Mouse (Mus musculus) heart, embryonic 13.5 days (tissue): ENCODE results near the gene Tmem161b. TPM values are rescaled to one million over a fixed set of nuclear protein-coding genes. Genes with fewer than 3 reads are reported as not detected.
"Not testable (repeated sequence)": the region's sequence is repeated elsewhere in the genome, so short reads cannot be mapped to it uniquely, and the experiment has no call there.

Experiments used
- ATAC-seq: fragments of 200-750 bp; cut with Nextera tagmentation; 2 replicates; pipeline ENCODE4 v1.8.0; 2017; ENCODE audit warnings: moderate TSS enrichment; ENCODE audit not compliant: insufficient number of reproducible peaks, low FRiP score, low TSS enrichment; ENCODE audit errors: extremely low read depth
- H3K27ac ChIP-seq: fragments of 300-500 bp; sonication (generic); replicated peaks from 2 replicates; pipeline ENCODE4 v1.5.1; 2015; ENCODE audit warnings: moderate library complexity, mild to moderate bottlenecking, inconsistent platforms
- H3K27me3 ChIP-seq: fragments of 300-500 bp; sonication (generic); replicated peaks from 2 replicates; pipeline ENCODE4 v1.6.1; 2015; ENCODE audit warnings: mild to moderate bottlenecking, inconsistent platforms
- H3K36me3 ChIP-seq: fragments of 300-500 bp; sonication (generic); 2 replicates; pipeline ENCODE4 v1.6.1; 2015; ENCODE audit warnings: mild to moderate bottlenecking, inconsistent platforms
- H3K4me1 ChIP-seq: fragments of 300-500 bp; sonication (generic); 2 replicates; pipeline ENCODE4 v1.6.1; 2015; ENCODE audit warnings: inconsistent platforms
- H3K4me2 ChIP-seq: fragments of 300-500 bp; sonication (generic); 2 replicates; pipeline ENCODE4 v1.6.1; 2015; ENCODE audit warnings: inconsistent platforms, mild to moderate bottlenecking, moderate library complexity
- H3K4me3 ChIP-seq: fragments of 300-500 bp; sonication (generic); 2 replicates; pipeline ENCODE4 v1.5.1; 2015; ENCODE audit warnings: moderate library complexity, mild to moderate bottlenecking, inconsistent platforms
- H3K9ac ChIP-seq: fragments of 300-500 bp; sonication (generic); 2 replicates; pipeline ENCODE4 v1.6.1; 2015; ENCODE audit warnings: inconsistent platforms, mild to moderate bottlenecking, moderate library complexity
- H3K9me3 ChIP-seq: fragments of 300-500 bp; sonication (generic); 2 replicates; pipeline ENCODE4 v1.6.1; 2016; ENCODE audit warnings: inconsistent platforms
- whole genome bisulfite sequencing: fragments of 180-500 bp; shearing (Covaris S2); methylation state at CpG from one replicate; pipeline ENCODE4 v1.1.7; 2015; ENCODE audit warnings: mixed read lengths; 5-methylcytosine and 5-hydroxymethylcytosine counted together
- polyA plus RNA-seq: library from polyadenylated mRNA; unstranded; fragments of >200 nt; fragmentation: Nextera tagmentation; extraction: Ambion mirVana; gene quantifications from 2 replicates; pipeline ENCODE4 v1.2.1, GENCODE M21; 2015

Gene Tmem161b
- polyA plus RNA-seq = 8.6 and 9.3 TPM in 2 replicates

DNA sequence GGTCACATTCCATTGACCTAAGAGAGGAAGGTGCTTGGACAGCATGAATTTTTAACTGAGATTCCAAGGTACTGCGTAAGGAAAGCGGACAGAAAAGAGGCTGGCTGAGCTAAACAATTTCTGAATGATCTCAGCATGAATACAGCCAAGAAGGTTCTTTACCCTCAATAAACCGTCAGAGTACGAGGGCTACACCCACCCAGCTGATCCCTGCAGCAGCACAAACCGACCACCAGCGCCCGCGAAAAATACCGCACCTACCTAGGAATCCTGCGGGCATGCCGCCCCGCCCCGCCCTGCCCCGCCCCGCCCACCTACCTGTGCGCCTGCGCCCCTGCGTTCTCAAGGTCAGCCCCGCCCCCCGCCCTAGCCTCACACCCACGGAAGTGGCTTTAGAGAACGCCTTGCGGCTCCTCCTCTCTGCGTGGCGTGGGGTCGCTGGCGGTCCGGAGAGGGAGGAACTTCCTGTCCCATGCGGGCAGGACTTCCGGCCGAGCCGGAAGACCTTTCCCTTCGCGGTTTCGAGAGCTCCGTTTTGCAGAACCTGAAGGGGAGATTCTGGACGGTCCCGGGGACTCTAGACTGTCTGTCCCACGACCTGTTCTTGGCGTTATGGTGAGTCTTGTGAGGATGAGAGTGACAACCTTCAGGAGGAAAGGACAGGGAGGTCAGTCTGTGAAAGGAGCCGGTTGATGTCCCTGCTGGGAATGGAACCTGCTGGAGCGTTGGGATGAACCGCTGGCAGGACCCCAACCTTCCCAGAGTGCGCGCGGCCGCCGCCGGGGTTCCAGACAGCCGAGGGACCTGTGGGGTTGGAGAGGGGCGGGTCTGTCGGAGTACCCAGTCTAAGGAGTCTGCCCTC is at the start of gene Tmem161b:
Gene Tmem161b, plus strand, starts transcription at position 477 of the 862 bp plus-strand sequence.
- ATAC-seq = peak; percentile 98
- Histone ChIP-seq H3K4me3 (peak within 1 kb of the TSS; percentile 87), H3K36me3 (no peaks in the 10 kb centered on the region), H3K27ac (peak within 1 kb of the TSS; percentile 86), H3K27me3 (no peaks in the 10 kb centered on the region), H3K4me2 (peak within 1 kb of the TSS; percentile 93), H3K4me1 (peaks cover 18% of the 10 kb centered on the region), H3K9me3 (no peaks in the 10 kb centered on the region), H3K9ac (peak within 1 kb of the TSS; percentile 90)
- WGBS = 1% methylated on average over 50 of the region's 52 CpGs

DNA sequence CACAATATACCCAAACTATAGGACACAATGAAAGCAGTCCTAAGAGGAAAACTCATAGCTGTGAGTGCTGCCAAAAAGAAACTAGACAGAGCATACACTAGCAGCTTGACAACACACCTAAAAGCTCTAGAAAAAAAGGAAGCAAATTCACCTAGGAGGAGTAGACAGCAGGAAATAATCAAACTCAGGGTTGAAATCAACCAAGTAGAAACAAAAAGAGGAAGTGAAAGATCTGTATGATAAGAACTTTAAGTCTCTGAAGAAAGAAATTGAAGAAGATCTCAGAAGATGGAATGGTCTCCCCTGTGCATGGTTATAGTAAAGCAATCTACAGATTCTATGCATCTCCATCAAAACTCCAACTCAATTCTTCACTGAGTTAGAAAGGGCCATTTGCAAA is 36.3 kb upstream of the Tmem161b start:
- not testable (repeated sequence) for H3K4me3 ChIP-seq, H3K27ac ChIP-seq, ATAC-seq, H3K9ac ChIP-seq, H3K27me3 ChIP-seq, H3K9me3 ChIP-seq, H3K4me1 ChIP-seq, H3K36me3 ChIP-seq, H3K4me2 ChIP-seq

- H3K27me3 ChIP-seq = no peaks in the 10 kb centered on the region
- H3K36me3 ChIP-seq = no peaks in the 10 kb centered on the region
- H3K27ac ChIP-seq = no peak overlapping the region
- no peak for ATAC-seq
- no peak overlapping the region for H3K4me2 ChIP-seq
- no peak overlapping the region for H3K4me3 ChIP-seq
- H3K4me1 ChIP-seq = no peaks in the 10 kb centered on the region
- H3K9ac ChIP-seq = no peak overlapping the region
- H3K9me3 ChIP-seq = no peaks in the 10 kb centered on the region
- WGBS = 50% methylated on average over 3 of the region's 3 CpGs
Measured at GRCm38 (mm10) chr13:84192723-84193122, 29.4 kb upstream of the Tmem161b start.

- no peak for ATAC-seq
- WGBS = 3% methylated on average over 10 of the region's 10 CpGs
- H3K27ac ChIP-seq = peak overlapping the region; percentile 86
Measured at GRCm38 (mm10) chr13:84222682-84222992, 541 bp downstream of the Tmem161b start.

GRCm38 (mm10) chr13:84223018-84223417 is 922 bp downstream of the Tmem161b start:
- 0 out of 2 replicates have a peak, but pooled peaks cover 4% of the 10 kb centered on the region for H3K36me3 ChIP-seq
- no peak overlapping the region; the same call in 1 of the 2 replicates for H3K27ac ChIP-seq
- H3K9ac ChIP-seq = peak overlapping the region; percentile 90
- peak overlapping the region; percentile 93 for H3K4me2 ChIP-seq
- H3K9me3 ChIP-seq = no peaks in the 10 kb centered on the region
- ATAC-seq = no peak
- H3K4me3 ChIP-seq = peak overlapping the region; percentile 87
- H3K27me3 ChIP-seq = no peaks in the 10 kb centered on the region
- H3K4me1 ChIP-seq = peaks cover 18% of the 10 kb centered on the region
- whole genome bisulfite sequencing = 28% methylated on average over 5 of the region's 5 CpGs

More at GRCm38 (mm10) chr13:84222682-84222992, 541 bp downstream of the Tmem161b start:
- Histone ChIP-seq H3K4me1 (peaks cover 18% of the 10 kb centered on the region), H3K36me3 (0 out of 2 replicates have a peak, but pooled peaks cover under 1% of the 10 kb centered on the region), H3K9me3 (no peaks in the 10 kb centered on the region), H3K4me2 (peak overlapping the region; percentile 93), H3K9ac (peak overlapping the region; percentile 90), H3K4me3 (peak overlapping the region; percentile 87), H3K27me3 (no peaks in the 10 kb centered on the region)

- Histone ChIP-seq H3K4me1 (no peaks in the 10 kb centered on the region), H3K27ac (no peak overlapping the region), H3K36me3 (peaks cover 24% of the 10 kb centered on the region), H3K9me3 (peaks cover 18% of the 10 kb centered on the region), H3K9ac (no peak overlapping the region), H3K27me3 (no peaks in the 10 kb centered on the region), H3K4me3 (no peak overlapping the region), H3K4me2 (no peak overlapping the region)
- ATAC-seq = no peak
- WGBS = 80% methylated on average over 2 of the region's 2 CpGs
Measured at GRCm38 (mm10) chr13:84234019-84234418, 11.9 kb downstream of the Tmem161b start.

- no peak overlapping the region for H3K4me2 ChIP-seq
- H3K27ac ChIP-seq = no peak overlapping the region
- no peak overlapping the region for H3K9ac ChIP-seq
- ATAC-seq = no peak
- WGBS = 87% methylated on average over 7 of the region's 7 CpGs
- H3K27me3 ChIP-seq = no peaks in the 10 kb centered on the region
- H3K36me3 ChIP-seq = peaks cover 23% of the 10 kb centered on the region
- H3K4me1 ChIP-seq = no peaks in the 10 kb centered on the region
- H3K9me3 ChIP-seq = peaks cover 18% of the 10 kb centered on the region
- H3K4me3 ChIP-seq = no peak overlapping the region
Measured at GRCm38 (mm10) chr13:84236768-84237167, 14.7 kb downstream of the Tmem161b start.

DNA sequence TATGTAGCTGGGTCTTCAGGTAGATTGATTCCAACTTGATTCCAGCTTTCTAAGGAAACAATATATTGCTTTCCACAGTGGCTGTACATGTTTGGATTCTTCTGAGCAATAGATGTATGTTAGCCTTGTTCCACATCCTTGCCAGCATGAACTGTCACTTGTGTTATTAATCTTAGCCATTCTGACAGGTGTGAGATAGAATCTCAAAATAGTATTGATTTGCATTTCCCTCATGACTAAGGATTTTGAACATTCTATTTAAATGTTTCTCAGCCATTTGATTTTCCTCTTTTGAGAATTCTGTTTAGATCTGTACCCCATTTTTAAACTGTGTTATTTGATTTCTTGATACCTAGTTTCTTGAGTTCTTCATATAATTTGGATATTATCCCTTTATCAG is 16.1 kb downstream of the Tmem161b start:
- peaks cover 18% of the 10 kb centered on the region for H3K9me3 ChIP-seq
- no peak overlapping the region for H3K4me2 ChIP-seq
- ATAC-seq = no peak
- no peak overlapping the region for H3K27ac ChIP-seq
- no peaks in the 10 kb centered on the region for H3K27me3 ChIP-seq
- H3K4me3 ChIP-seq = no peak overlapping the region
- H3K9ac ChIP-seq = no peak overlapping the region
- H3K4me1 ChIP-seq = peaks cover 4% of the 10 kb centered on the region
- H3K36me3 ChIP-seq = peaks cover 23% of the 10 kb centered on the region

- Histone ChIP-seq H3K4me1 (no peaks in the 10 kb centered on the region), H3K9ac (no peak overlapping the region), H3K36me3 (peaks cover 11% of the 10 kb centered on the region; the same call in 1 of the 2 replicates), H3K27ac (no peak overlapping the region), H3K9me3 (no peaks in the 10 kb centered on the region), H3K4me3 (no peak overlapping the region), H3K27me3 (no peaks in the 10 kb centered on the region), H3K4me2 (no peak overlapping the region)
- 80% methylated on average over 3 of the region's 3 CpGs for WGBS
- no peak for ATAC-seq
Measured at GRCm38 (mm10) chr13:84248065-84248464, 26.0 kb downstream of the Tmem161b start.

- Histone ChIP-seq H3K9me3 (no peaks in the 10 kb centered on the region), H3K4me1 (no peaks in the 10 kb centered on the region), H3K9ac (no peak overlapping the region), H3K4me2 (no peak overlapping the region), H3K36me3 (peaks cover 4% of the 10 kb centered on the region; the same call in 1 of the 2 replicates), H3K4me3 (no peak overlapping the region), H3K27ac (no peak overlapping the region), H3K27me3 (no peaks in the 10 kb centered on the region)
- 78% methylated on average over 5 of the region's 5 CpGs for WGBS
- ATAC-seq = no peak
Measured at GRCm38 (mm10) chr13:84251295-84251694, 29.2 kb downstream of the Tmem161b start.

- ATAC-seq = no peak
- H3K4me2 ChIP-seq = no peak overlapping the region
- no peaks in the 10 kb centered on the region for H3K27me3 ChIP-seq
- H3K27ac ChIP-seq = no peak overlapping the region
- H3K36me3 ChIP-seq = peaks cover 17% of the 10 kb centered on the region
- no peaks in the 10 kb centered on the region for H3K4me1 ChIP-seq
- WGBS = 92% methylated on average over 1 of the region's 1 CpGs
- H3K4me3 ChIP-seq = no peak overlapping the region
- no peak overlapping the region for H3K9ac ChIP-seq
- no peaks in the 10 kb centered on the region for H3K9me3 ChIP-seq
Measured at GRCm38 (mm10) chr13:84255047-84255446, 33.0 kb downstream of the Tmem161b start.

- not testable (repeated sequence) for H3K9ac ChIP-seq, H3K27me3 ChIP-seq, ATAC-seq, H3K4me1 ChIP-seq, H3K9me3 ChIP-seq, H3K4me3 ChIP-seq, H3K27ac ChIP-seq, H3K4me2 ChIP-seq
- 86% methylated on average over 1 of the region's 1 CpGs for WGBS
- peaks cover 56% of the 10 kb centered on the region for H3K36me3 ChIP-seq
Measured at GRCm38 (mm10) chr13:84264418-84264817, 42.3 kb downstream of the Tmem161b start.
